Mouse (Mus musculus) cerebellum, postnatal 4 days (tissue): Measurements from ENCODE around the gene Gm49393.
"Not testable (repeated sequence)": the region's sequence is repeated elsewhere in the genome, so short reads cannot be mapped to it uniquely, and the experiment has no call there.

Source experiments
- DNase-seq, 2 experiments: peaks; one replicate each; pipeline ENCODE4 v3.0.0; 2022; ENCODE audit warnings: low spot score in 2 of 2, mixed read lengths in 1 of 2

Gm49393 gene

DNA sequence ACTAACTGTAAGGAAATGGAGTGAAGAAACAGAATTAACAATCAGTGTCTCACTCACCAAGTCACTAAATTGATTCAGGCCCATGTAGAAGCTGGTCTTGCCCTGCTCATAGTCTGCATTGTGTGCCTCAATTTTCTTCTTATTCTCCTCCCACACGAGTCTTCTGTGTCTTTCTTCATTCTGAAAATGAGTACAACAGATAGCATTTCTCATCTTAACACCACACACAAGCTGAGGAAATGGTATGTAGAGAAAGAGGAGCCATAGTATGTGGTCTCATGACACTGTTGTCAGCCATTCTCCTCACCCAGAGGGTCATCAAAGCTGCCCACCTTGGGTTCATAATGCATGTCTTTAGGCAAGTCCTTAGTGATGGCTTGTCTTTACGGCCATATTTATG, at the start of gene Gm49393:
Gene Gm49393, minus strand, starts transcription at position 101 of the 400 bp plus-strand sequence.
- DNase-seq = not testable (repeated sequence)

DNA sequence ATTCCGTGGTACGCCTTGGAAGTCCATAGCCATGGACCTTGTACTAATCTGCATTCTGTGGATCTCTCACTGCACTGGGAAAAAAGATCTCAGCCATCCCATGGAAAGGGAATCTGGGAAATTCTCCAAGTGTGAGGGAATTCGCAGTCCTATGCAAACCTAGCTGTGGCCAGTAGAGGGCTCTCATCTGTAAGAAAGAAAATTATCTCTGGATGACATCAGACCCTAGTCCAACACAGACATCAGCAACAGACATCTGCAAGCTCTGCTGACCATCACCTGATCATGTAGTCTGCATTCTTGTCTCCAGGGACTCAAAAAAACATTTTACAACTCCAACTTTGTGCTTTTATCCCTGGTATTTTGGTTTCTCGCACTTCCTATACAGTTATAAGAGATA, 36.9 kb upstream of the Gm49393 start:
- not testable (repeated sequence) for DNase-seq

DNA sequence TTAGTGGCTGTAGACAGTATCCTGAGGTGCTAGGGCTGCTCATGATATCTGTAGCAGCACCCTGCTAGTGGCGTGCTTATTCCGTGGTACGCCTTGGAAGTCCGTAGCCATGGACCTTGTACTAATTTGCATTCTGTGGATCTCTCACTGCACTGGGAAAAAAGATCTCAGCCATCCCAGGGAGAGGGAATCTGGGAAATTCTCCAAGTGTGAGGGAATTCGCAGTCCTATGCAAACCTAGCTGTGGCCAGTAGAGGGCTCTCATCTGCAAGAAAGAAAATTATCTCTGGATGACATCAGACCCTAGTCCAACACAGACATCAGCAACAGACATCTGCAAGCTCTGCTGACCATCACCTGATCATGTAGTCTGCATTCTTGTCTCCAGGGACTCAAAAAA, 28.6 kb upstream of the Gm49393 start:
- DNase-seq = not testable (repeated sequence)

DNA sequence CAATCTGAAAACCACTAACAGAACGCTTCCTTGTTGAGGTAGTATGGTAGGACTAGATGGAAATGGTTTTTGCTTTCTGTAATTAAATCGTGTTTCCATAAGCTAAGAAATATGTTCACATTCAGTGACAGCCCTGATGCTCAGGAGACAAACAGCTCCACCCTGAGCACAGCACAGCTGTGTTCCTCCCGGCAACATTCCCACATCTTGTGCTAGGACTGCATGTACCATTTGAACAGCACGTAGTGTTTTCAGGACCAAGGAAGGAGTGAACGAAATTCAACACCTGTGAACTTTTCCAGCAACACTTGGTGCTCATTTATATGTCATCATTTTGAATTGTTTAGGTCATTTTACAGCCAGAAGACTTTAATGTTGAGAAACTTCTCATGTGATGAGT, 26.3 kb upstream of the Gm49393 start:
- DNase-seq = no peak

DNA sequence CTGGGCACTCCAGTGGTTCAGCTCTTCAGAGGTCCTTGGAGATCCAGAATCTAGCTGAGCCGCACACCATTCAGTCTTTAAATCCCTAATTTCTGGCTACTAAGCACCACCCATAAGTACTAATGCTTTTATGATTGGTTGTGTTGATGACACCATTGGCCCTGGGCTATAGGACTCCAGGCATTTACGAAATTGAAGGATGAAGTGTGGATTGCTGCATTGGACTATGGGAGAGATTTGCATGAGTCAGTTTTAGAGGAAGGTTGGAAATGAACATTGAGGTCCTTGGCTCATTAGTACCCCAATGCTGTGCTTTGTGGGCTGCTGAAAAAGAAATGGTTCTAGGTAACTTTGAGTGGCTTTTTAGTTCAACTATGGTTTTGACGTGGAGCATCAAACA, 6.5 kb upstream of the Gm49393 start, which contains the start of gene Tpbpa:
Gene Tpbpa, minus strand, starts transcription at position 101 of the 400 bp plus-strand sequence.
- DNase-seq = not testable (repeated sequence)

DNA sequence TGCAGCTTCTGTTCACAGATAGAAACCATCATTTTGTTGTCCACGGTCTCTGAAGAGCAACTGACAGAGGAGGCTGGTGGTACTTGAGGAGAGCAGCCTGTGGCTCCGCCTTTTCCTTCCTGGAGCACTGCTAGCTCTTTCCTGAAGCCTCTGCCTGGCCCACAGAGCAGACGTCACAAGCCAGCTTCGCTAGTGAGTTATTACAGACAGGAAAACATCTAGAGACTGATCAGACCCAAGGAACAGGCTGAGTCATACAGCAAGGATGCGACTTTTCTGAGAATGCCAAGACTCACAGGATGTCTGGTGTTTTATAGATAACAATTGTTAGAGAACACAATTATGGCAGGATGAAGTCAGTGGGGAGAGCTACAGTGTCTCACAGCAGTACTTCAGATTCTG, 1.1 kb upstream of the Gm49393 start, which contains the start of the genes Gm49391 and Ctla2a:
Gene Gm49391, minus strand, starts transcription at position 72 of the 402 bp plus-strand sequence.
Gene Ctla2a, minus strand, starts transcription at position 126 of the 402 bp plus-strand sequence.
- DNase-seq = no peak

DNA sequence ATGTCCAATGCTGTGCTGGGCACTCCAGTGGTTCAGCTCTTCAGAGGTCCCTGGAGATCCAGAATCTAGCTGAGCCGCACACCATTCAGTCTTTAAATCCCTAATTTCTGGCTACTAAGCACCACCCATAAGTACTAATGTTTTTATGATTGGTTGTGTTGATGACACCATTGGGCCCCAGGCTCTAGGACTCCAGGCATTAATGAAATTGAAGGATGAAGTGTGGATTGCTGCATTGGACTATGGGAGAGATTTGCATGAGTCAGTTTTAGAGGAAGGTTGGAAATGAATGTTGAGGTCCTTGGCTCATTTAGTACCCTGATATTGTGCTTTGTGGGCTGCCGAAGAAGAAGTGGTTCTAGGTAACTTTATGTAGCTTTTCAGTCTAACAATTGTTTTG, 30.6 kb downstream of the Gm49393 start, which contains the start of gene Tpbpb:
Gene Tpbpb, minus strand, starts transcription at position 101 of the 400 bp plus-strand sequence.
- DNase-seq = not testable (repeated sequence)

DNA sequence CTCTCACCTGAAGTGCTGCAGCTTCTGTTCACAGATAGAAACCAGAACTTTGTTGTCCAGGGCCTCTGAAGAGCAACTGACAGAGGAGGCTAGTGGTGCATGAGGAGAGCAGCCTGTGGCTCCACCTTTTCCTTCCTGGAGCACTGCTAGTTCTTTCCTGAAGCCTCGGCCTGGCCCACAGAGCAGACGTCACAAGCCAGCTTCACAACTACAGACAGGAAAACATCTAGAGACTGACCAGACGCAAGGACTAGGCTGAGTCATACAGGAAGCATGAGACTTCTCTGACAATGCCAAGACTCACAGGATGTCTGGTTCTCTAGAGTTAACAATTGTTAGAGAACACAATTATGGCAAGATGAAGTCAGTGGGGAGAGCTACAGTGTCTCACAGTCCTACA, 38.1 kb downstream of the Gm49393 start, which contains the start of gene Ctla2b:
Gene Ctla2b, minus strand, starts transcription at position 120 of the 400 bp plus-strand sequence.
- DNase-seq = no peak

DNA sequence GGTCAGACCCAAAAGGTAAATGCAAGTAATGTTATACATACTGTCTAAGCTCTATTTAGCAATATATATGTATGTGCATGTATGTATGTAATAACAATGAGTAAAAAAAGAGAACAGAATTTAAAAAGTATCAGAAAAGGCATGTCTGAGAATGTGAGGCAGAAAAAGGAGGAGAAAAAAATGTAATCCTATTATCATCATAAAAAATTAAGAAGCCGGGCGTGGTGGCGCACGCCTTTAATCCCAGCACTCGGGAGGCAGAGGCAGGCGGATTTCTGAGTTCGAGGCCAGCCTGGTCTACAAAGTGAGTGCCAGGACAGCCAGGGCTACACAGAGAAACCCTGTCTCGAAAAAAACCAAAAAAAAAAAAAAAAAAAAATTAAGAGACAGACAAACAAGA, 38.6 kb downstream of the Gm49393 start, which contains the start of gene Gm49392:
Gene Gm49392, minus strand, starts transcription at position 101 of the 400 bp plus-strand sequence.
- not testable (repeated sequence) for DNase-seq

DNA sequence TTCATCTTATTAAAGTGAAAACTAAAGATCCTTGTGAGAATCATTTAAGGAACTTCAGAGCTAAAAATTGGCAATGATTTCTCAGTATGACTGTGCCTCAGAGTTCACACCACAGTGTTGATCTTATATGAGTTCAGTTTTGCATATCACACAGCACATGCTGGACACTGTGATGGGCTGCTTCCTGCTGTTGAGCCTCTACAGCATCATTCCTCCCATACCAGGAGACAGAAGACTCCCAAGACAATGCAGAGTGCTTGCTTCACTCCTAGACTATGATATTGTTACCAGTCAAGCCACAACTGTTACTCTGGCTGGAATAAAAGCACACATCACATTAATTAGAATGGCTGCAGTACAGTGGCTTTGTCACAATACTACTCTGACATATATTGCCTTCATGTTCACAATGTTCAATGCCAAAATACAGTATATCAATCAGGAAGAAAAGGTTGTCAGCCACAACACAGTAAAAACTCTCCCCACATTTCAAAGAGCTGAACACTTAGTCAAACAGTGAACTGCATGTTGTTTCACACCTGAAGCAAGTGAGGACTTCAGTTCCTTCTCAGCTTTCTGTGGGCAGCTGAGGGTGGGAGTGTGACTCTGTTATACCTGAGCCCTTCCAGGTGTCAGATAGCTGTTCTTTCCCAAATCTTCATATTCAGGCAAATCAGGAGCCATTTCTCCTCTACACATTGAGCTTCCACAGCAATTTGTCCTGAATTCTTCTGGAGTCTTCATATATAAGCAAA, 39.8 kb downstream of the Gm49393 start:
- DNase-seq = no peak

DNA sequence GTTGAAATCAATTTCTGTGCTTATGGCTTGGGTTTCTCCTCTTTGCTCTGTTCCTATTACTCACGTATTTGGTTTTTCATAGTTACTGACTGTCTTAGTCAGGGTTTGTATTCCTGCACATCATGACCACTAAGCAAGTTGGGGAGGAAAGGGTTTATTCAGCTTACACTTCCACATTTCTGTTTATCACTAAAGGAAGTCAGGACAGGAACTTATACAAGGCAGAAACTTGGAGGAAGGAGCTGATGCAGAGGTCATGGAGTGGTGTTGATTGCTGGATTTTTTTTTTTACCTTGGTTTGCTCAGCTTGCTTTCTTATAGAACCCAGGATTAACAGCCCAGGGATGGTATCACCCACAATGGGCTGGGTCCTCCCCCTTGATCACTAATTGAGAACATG, 43.1 kb downstream of the Gm49393 start:
- DNase-seq = no peak

DNA sequence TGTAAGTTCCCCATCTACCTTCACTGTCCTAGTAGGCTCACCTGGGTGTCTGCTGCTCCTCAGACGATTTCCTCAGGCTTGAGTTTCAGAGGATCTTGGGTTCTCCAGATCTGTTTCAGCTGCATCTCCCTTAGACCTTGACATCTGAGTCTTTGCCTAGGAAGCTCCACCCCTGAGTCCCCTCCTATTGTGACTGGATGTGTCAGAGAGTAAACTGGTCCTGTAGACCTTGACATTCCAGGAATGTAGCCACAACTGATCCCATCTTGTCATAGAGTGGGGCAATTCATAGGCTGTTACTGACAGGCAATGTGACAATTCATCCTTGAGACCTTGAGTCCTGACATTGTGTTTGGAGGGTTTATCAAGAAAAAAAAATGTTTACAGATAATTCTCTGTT, 71.1 kb downstream of the Gm49393 start, which contains the start of gene 4930486L24Rik:
Gene 4930486L24Rik, minus strand, starts transcription at position 195 of the 400 bp plus-strand sequence.
- DNase-seq = no peak

DNA sequence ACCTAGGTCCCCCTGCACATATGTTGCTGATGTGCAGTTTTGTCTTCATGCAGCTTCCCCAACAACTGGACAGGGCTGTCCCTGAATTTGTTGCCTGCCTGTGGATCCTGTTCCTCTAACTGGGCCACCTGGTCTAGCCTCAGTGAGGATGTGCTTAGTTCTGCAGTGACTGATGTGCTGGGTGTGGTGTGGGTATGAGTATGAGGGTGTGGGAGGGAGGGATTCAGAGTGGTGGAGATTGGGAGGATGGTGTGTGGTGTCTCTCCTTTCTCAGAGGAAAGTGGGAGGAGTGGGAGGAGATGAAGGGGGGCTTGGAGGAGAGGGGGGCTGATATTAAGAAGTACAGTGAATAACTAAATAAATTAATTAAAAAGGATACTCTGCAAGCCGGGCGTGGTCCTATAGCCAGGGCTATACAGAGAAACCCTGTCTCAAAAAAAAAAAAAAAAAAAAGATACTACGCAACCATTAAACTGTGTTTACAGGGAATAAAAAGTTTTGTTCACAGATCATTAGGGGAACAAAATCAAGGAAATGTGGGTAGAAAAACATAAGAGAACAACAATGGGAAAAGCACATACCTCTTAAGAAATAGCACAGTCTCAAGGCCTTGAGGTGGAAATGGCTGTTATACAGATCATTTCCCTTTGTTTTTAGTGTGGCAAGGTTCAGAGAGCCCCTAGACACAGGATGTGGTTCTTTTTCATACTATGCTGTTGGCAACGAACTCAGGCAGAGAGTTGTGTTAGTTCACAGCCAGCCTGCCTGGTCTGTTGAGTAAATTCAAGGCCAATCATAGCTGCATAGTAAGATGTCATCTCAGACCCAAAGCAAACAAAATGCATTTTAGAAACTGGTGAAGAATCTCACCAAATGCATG, 86.9 kb downstream of the Gm49393 start:
- DNase-seq = no peak

DNA sequence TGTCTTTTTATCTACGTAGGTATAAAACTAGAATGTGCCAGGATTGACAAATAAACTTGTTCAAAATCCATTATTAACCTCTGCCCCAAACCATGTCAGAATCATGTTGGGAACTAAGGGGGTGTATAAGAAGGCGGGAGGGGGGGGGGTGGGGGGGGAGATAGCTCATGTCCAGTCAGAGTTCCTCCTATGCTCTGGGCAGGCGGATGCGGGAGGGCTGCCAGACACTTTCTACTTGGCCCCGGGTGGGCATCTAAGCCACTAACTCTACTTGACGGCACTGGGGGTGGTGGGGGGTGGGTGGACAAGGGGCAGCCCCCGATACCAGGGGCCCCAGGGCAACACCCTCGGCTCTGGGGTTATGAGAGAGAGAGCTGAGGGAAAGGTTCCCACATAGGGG, 92.2 kb downstream of the Gm49393 start:
- DNase-seq = no peak

DNA sequence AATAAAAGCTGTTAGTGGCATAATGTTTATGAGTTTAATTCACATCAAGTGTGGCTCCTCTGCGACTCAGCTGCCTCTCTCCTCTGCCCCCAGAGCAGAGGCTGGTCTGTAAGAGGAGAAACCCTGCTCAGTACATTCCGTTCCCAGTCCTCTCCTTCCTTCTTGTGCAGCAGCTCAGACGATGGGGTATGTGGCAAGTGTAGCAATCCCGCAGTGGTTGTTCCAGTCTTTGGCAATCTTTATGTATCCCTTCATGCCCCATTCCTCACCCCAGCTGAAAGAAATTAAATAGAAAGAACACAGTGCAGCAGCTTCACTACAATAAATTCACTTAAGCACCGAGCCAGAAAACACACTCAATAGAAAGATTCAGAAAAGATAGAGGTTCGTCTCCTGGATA, 92.7 kb downstream of the Gm49393 start:
- no peak for DNase-seq

DNA sequence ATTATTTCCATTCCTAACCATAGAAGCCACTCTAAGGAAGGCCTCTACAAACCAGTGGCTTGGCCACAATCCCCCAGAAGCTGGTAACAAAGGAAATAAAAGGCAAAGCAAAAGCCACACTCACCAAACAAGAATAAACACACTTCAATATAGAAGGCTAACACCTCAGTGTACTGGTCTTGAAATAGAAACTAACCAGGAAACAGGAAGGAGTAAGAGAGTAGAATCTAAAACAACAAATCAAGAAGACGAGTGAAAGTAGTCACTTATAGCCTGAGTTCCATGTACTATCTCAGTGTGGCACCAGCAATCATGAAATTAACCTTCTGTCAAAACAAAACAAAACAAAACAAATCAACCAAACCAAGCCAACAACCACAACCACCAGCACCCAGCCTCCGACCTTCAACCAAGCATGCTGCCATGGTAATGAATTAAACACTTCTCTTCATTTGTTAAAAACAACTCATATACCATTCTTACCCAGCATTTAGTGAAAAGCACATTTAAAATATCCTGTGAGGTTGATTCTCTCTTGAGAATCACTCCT, 96.0 kb downstream of the Gm49393 start:
- no peak for DNase-seq

DNA sequence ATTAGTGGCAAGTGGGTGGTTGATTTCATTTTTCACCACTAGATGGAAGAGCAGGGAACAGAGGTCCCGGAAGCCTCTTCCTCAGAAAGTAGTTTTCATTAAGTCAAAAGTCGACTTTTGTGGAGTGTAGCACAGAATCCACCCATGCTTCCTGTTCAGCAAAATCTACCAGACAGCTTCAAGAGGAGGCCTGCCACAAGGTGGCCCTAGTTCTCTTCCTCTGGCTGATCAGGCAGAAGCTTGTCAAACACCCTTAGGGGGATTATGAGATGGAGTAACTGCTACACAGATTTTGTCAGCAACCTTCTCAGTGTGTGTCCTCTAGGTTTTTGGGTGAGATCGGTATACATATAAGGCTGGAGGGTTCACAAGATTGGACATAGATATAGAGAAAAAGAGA, 109.3 kb downstream of the Gm49393 start:
- DNase-seq = no peak

DNA sequence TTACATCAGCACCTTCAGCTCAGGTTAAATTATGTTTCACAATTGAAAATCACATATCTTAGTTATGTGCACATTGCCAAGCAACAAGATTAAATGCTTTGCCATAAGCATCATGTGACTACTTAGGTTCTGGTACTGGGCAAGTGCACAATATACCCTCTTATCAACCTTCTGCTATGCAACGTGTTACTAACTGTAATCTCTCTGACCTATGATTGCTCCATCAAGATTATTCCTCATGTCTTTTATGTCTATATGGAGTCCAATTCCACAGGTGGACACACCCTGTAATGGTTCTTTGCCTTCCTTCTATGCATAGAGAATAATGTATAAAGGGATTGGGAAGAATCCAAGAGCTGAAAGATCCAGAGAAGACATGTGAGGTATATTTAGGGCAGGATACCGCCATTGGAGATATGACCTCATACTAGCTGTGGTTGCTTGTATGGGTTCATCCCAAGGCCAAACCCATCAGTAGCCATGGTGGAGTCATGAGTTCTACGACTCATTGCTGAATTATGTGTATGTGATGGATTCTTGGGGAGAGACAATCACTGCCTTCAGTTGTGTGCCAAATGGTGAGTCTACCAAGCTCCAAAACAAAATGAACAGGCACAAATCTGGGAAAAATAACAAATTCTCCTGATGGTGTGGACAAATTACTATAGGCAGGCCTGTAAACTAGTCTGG, 114.8 kb downstream of the Gm49393 start:
- no peak for DNase-seq

DNA sequence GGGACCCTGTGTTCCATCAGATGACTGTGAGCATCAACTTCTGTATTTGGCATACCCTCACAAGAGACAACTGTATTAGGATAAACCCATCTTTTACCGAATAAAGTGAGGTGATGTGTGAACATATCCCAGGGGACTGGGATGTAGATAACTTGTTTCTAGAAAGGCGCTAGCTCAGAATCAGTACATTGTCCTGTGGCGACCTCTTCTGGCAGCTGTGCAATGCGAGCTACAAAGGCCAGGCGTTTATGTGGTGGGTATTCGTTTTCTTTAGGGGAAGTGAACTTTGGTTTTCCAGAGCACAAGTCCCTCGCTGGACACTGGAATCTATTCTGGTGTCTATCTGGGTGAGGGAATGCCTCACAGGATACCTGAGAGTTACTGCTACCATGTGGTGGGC, 115.9 kb downstream of the Gm49393 start:
- DNase-seq = peak; percentile 13 to 32

DNA sequence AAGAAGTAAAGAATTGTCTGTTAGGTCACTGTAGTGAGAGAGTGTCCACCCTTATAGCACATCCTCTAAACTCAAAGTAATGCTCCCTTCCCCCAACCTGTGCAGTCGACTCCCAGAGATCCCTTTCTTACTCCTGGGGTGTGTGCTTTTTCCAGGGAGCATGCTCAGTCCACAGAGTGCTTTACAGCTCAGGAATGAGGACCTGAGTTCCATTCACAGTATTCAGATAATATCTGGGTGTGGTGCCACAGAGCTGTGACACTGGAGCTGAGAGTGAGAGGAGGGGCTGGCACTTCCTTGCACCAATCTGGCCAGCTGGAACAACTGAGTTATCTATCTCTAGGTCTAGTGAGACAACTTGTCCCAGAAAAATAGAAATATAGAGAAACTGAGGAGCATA, 121.7 kb downstream of the Gm49393 start:
- DNase-seq = no peak

DNA sequence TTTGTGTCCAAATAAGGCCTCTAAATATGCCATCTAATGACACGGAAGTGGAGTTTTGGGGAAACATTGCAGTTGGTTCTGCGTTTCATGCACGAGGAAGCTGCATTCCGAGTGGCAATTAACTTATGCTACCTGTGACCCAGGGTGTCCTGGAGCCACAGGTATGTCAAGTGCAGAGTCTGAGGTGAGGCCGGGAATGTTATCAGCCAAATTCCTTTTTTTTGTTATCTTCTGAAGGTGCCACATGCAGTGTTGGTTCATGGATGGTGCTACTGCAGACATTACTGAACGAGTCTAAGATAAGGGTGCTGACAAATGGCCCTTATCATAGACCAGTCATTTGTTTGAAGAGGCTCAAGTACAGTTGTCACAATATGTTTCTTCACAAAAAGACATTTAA, 122.6 kb downstream of the Gm49393 start:
- DNase-seq = no peak
